Mouse (Mus musculus) frontal cortex, postnatal 10 days (tissue): ENCODE measurements around the gene Cacnb3.
"Not testable (repeated sequence)": the region's sequence is repeated elsewhere in the genome, so short reads cannot be mapped to it uniquely, and the experiment has no call there.

Experiments used
- DNase-seq, 2 experiments: peaks; one replicate each; pipeline ENCODE4 v3.0.0; 2022; ENCODE audit warnings: low spot score in 2 of 2, mixed read lengths in 1 of 2

The Cacnb3 gene

DNA sequence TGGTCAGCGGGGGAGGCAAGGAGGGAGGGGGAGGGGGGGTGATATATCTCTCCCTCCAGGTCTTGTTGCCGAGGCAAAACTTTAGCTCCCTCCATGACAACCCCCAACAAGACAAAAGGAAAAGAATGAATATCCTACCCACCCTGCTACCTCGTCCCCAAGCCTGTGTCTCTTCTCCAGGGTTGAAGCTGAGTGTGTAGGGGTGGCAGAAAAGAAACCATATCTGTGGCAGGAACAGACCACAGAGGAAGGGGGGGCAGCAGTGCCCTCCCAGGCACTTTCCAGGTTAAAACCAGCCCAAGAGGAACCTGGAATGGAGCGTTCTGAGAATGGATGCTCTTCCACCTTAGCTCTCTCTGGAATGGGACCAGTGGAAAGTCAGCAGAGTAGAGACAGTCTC lies at the start of gene Cacnb3:
Gene Cacnb3, plus strand, starts transcription at position 301 of the 400 bp plus-strand sequence.
- no peak for DNase-seq

DNA sequence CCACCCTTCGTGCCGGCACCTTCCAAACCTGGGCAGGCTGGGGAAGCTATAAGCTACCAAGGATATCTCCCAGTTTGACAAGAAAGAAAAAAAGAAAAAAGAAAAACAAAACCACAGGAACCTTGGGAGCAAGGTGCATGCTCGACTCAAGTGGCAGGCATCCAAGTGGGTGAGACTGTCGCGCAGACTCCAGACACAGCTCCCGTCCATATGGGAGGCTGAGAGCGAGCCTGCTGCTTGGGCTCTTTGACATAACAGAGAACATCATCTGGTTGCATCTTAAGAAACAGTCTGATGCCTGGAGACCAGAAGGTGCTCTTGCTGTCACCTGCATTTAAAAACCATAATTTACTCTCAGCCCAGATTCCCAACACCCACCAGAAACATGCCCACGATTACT lies 48.2 kb upstream of the Cacnb3 start:
- DNase-seq: no peak

DNA sequence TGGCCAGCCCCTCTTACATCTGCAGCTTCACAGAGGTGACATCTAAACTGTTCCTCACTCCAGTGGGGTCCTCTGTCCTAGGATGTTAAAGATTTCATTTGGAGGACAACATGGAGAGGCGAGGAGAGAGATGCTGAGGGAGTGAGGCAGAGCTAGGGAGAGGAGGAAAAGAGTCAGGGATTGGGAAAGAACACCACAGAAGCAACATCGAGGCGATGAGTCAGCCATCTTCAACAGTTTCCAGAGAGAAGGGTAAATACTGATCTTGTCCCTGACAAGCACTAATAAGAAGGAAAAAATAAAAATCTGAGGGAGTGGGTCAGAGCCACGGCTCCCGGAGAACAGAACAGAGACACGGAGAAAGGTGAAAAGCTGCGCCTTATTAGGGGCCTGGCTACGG lies 47.6 kb upstream of the Cacnb3 start:
- no peak for DNase-seq

DNA sequence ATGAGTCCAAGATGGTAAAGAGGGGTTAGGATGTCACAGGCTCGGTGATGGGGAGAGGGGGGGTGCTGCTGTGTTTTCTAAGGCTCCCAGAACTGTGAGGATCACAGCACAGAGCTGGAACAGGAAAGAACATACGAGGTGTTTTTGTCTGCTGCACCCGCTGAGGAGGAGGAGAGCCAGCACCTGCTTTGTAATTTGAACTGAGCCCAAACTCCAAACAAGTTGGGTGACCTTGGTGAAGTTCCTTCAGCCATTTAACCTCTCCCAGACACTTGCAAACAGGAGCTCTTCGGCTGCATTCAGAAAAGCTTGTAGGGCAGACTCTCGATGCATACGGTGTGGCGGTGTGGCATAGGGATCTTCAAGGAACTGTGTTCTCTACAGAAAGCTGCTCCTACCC lies 45.2 kb upstream of the Cacnb3 start:
- no peak for DNase-seq

DNA sequence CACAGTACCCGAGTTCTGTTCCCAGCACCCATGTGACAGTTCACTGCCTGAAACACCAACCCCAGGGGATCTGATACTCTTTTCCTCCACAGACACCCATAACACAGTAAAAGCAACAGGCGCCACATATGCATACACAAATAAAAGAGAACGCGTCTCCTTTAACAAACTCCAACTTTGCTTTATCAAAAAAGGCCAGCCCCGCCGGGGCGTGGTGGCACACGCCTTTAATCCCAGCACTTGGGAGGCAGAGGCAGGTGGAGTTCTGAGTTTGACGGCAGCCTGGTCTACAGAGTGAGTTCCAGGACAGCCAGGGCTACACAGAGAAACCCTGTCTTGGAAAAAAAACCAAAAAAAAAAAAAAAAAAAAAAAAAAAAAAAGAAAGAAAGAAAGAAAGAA lies 44.5 kb upstream of the Cacnb3 start:
- DNase-seq: not testable (repeated sequence)

DNA sequence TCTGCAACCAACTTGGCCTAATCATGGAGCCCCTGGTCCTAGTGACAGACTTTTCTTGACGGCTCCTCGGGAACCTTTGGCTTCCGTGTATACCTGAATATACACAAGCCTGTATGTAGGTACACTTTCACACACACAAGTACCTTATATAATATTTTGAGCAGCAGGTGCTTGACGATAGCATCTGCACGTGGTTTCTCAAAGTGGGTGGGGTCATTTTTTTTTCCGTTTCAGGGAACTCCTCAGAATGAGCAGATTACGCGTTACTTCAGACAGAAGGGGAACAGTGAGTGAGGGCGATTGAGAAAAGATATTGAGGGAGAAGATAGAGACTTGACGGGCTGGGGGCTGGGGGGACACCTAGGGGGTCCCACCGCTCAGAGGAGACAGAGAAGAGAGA lies 42.9 kb upstream of the Cacnb3 start:
- DNase-seq: no peak

DNA sequence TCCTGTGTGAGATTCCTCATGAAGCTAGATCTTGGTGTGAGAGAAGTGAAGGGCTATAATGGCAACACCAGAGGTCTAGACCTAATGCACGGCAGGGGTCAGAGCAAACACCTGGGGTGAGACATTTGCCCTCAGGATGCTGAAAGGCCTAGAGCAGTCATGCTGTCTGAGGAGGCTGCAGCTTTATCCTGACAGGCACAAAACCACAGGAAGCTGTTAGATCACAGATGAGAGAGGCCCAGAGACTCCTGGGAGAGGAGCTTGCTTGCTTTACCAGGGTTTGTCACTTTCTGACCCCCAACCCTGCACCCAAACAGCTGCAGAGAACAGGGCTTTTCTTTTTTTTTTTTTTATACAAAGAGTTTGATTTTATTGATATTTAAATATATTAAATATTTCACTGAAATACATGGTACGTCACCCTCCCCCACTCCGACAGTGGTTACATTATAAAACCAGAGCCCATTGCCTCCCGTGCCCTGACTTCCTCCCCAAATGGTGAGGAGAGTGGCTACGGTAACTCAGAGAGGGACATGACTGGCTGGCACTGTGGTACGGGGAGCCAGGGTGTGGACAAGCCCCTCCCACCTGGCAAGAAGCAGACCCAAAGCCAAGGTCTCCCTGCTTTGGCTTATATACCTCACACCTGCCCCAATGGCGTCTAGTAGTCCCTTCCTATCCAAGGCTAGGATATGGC lies 40.9 kb upstream of the Cacnb3 start:
- no peak for DNase-seq

DNA sequence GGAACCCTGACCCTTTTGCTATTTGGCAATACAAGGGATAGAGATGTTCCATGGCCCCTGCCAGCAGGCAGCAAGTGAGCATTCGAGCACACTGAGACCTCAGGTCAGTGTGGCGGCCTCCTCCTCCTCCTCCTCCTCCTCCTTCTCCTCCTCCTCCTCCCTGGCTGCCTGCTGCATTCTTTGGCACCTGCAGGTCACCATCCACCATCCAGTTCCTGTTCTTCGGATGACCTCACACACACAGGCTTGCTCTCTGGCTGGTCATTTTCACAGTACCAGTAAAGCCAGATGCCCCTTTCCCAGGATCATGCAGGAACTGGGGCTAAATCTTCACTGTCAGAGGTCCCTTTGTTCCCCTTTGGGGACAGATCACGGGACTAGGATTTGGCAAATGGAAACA lies 39.2 kb upstream of the Cacnb3 start:
- no peak for DNase-seq

DNA sequence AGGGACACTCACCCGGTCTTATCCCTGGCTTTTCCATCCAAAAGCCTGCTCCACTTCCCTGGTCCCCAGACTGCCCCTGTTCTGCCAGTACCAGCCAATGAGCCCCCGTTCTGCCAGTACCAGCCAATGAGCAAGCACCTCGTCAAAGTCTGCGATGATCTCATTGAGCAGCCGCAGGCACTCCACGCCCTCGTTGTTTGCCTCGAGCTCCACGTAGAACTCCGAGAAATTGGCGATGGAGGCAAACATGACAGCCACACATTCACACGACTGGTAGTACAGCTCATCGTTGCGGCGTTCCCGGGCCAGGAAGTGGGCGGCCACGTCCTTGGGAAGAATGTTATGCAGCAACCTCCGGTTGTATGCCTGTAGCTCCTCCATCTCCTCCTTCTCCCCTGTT lies 36.4 kb upstream of the Cacnb3 start:
- DNase-seq: no peak

DNA sequence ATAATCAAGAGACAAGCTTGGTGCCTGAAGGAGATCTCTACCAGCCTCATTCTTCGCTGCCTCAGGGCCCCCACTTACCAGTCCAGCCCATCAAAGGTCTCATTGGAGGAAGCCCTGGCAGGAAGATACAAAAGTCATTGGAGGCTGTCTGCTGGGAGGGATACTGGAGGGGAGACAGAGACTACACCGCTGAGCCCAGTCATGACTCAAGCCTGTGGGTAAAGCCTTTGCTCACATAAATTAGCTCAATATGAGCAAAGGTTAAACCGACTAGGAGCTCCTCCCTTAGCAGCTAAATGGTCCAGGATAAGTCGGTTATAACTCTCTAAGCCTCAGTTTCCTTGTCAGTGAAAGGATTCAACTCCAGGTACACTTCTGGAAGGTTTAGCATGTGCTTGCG lies 35.6 kb upstream of the Cacnb3 start:
- DNase-seq: no peak

DNA sequence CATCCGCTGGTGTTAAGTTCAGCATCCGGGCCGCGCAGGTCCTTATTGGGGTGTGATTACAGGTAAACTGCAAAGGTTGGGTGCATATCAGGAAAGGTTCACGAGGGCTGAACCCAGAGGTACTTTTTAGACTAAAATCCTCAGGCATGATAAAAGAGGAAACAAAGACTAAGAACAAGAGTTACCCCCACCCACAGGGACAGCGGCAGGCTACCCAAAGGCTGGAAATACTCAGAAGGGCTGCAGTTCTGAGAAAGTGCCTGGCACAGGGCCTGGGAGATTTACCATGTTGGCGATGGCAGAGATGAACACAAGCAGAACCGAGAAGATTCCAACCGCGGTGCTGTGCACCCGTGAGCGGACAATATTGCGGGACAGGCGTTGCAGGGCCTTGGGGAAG lies 34.0 kb upstream of the Cacnb3 start:
- DNase-seq: no peak

DNA sequence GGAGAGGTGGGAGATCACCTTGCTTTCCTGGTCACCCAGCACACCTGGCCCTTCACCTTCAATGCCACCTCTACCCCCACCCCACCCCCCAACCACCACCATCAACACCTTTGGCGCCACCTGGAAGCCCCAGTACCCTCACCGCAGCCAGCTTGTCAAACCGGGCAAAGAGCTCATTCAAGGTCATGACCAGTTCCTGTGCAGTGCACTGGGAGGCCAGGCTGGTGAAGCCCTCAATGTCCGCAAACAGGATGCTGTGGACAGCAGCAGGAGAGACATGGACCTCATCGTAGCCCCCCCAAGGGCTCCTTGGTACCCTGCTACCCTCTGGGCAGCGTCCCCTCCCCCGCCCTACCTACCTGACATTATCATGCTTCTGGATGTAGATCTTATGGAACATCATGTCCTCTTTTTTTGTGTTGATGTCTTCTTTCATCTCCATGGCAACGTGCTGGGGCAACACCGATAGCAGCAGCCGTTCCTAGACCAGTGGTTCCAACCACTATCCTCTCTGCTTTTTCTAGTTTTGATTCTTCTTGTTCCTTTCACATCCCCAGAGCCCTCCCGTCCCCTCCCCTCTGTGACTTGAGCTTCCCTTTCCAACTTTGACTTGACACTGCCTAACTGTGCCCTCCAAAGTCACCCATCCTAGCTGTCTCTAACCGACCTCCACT lies 30.5 kb upstream of the Cacnb3 start:
- DNase-seq: no peak

DNA sequence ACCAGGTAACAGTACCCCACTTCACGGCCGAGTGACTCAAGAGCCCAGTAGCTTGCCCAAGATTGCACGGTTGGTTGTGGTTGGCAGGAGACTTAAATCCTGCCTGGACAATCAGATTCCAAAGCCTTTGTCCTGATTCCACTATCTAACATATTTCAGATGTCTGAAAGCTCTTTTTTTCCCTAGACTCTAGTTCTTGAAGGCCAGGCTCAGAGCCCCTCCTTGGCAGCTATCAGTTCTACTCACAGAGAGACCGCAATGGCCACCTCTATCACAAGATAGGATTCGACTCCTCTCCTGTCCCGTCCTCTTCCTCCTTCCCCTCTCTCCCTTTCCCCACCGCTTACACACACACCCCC lies 28.8 kb upstream of the Cacnb3 start:
- DNase-seq: no peak

DNA sequence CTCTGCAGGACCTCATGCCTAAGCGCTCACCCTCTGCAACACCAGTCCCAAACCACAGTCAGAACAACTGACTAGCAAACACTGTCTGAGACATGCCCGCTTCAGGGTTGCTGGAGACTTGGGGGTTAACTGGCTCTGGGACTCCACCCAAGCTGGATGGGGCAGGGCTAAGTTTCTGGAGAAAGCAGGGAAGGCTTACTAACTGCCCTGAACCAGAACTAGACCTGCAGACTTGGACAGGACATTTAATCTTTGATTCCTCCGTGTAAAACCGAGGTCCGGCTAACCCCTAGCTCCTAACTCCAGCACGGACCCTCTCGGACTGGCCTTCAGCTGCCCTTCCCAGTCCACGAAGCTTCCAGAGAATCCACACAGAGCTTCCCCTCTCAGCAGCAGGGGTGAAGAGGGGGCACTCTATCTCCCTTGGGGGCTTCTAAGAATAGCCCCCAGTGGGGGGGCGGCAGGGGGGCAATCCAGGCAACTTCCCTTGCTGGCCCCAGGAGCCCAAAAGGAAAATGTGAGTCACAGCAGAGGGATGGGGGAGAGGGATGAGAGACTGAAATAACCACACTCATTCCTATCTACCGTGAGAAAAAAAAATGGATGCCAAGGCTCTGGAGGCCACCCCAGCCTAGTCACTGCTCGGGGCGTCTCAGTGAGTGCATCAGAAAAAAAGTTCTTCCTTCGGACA lies 28.3 kb upstream of the Cacnb3 start:
- DNase-seq: no peak

DNA sequence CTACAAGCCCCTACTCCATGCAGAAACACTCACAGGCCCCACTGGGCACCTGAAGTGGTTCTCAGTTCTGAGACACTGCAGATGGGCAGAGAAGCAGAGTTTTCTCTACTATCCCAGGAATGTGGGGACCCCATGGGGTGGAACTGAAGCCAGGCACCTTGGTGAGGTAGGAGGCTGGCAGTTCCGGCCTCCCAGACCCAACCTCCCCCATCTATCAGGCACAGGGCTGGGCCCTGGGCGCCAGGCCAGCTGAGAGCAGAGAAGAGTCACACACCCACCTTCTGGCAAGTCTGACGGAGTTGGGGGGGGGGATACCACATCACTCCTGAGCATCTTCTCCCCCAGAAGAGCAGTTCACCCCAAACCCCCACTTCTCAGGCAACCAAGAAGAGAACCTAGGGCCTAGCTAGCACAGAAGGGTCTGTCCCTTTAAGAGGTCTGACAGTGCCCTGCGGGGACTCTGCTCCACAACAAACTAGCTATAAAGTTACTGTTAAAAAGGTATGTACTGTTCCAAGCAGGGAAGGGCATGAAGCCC lies 27.6 kb upstream of the Cacnb3 start:
- DNase-seq: no peak

DNA sequence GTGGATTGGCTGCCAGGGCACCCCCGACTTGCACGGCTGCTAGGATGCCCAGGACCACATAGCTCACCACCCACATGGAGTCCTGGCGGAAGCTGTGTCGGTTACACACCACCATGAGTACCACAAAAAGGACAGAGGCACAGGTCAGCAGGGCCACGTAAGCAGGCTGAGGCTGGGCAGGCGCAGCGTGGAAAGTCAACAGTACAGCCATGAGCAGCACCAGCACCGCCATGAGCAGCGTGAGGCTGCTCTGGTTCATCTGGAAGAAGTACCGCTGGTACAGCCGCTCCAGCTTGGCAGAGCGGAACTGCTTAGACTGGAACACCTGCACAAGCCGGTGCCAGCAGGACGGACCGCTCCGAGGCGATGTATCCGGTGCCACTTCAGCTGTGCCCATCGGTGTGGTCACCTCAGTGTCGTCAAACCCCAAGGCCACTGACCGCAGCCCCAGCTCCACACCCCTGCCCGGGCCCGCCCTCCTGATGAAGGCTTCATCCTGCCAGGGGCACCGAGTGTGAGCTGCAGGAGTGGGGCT lies 26.5 kb upstream of the Cacnb3 start:
- no peak for DNase-seq

DNA sequence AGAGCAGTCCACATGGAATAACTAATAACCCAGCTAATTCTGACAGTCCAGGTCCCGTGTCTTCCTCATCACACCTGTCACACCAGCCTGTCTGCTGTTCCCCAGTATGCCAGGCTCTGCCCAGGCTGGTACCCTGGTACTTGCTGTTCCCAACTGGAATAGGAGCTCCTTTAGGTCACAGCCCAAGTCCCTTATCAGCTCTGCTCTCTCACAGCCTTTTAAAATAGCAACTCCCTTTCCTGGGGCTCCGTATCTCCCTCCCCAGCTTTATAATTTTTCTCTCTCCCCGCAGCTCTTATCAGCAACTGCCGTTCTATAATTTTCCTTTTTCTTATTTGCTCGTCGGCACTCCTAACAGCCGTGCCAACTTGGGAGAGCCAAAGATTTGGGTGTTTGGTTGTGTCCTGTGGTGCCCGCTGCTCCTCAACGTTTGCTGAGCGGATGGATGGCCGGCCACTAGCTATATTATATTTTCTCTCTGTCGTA lies 24.5 kb upstream of the Cacnb3 start:
- no peak for DNase-seq

DNA sequence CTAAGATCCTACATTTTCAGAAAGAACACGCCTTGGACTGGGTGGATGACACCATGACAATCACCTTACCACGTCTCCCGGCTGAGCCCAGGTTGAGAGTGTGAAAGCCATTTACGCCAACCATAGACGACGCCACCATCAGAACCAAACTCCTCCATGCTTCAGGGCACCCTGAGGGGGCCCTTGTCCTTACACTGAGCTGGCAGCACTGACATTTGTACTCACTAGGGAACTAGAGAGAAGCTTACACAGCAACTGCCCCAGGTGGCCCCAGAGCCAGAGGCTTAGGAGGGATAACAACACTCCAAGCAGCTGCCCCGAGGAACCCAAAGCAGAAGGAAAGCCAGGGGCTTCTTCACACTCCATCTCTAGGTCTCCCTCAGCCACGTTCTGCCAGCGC lies 23.9 kb upstream of the Cacnb3 start:
- no peak for DNase-seq

DNA sequence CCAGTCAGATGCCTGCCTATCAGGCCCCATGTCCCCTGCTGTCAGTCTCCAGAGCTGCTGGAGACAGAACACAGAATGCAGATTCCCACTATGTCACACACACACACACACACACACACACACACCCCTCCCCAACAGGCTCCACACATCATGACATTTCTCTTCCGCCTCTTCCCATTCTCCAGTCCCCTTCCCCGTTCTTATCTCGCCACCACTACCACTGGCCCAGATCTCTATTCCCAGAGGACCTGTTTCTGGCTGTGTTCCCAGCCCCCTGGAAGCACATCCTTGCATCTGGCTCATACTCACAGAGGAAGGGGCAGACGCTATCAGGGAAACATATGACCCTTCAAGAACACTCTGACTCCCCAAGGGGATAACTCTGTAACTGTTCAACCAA lies 23.1 kb upstream of the Cacnb3 start:
- DNase-seq: no peak

DNA sequence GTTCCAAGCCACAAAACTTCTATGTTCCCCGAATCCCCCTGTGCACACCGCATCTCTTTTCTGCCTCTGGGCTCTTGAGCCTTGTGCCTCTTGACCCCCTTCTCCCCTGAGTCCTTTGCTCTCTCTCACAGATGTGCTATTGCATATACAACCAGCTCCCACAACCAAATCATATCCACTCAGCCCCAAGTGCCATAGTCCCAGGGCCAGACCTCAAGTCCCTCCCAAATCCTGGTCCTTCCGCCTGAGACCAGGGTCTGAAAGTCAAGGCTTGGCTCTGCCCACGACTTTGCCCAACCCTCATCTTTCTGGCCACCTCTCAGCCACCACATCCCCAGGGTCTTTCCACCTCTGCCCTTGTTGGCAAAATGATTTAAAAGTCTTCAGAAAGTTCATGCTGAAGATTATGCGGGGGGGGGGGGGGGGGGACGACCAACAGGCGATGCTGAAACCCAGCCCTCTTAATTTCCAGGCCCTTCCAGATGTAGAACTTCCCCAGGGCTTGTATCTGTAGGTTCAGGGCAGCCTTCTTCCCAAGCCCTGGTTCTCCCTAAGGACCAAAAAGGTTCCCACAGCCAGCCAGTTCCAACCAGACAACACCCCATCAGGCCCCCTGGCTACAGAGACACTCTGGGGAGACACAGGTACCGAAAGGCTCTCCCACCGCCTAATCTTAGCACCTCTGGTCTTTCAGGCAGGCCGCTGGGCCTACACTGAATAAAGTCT lies 22.4 kb upstream of the Cacnb3 start:
- DNase-seq: no peak

DNA sequence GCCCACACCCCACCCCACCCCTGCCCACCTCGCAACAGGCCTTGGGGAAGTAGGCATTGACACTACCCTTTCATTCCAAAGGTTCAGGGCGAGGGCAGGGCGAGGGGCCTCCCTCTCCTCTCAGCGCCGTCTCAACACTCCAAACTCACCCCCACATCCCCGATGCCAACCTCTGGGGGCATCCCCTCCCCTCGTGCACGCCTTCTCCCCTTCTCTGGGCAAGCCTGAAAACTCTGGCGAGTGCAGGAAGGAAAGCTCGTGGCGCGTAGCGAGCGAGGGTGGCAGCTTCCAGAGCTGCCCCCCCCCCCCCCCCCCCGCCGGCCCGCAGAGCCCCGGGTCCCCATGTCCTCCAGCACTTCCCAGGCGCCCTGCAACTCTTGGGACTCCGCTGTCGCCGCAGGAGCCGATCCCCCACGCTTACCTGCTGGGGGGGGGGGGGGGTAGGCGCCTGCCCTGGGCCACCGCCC lies 21.8 kb upstream of the Cacnb3 start:
- DNase-seq: no peak
